Mouse (Mus musculus) intestine, embryonic 16.5 days (tissue): ENCODE results near the gene Ccni. TPM values are rescaled to one million over a fixed set of nuclear protein-coding genes. Genes with fewer than 3 reads are reported as not detected.
A peak's percentile ranks its signal among the peaks of the same experiment; 100 is the strongest.

ENCODE experiments used
- ATAC-seq: fragments of 200-750 bp; cut with Nextera tagmentation; 2 replicates; pipeline ENCODE4 v1.8.0; 2017; ENCODE audit warnings: moderate TSS enrichment, moderate library complexity
- H3K27ac ChIP-seq: fragments of 300-500 bp; sonication (generic); 2 replicates; pipeline ENCODE4 v1.5.1; 2014; ENCODE audit warnings: mild to moderate bottlenecking, low read length
- H3K27me3 ChIP-seq: fragments of 300-500 bp; sonication (generic); replicated peaks from 2 replicates; pipeline ENCODE4 v1.6.1; 2014; ENCODE audit warnings: low read length, control low read depth, mixed read lengths; ENCODE audit not compliant: control insufficient read depth, insufficient read depth
- H3K36me3 ChIP-seq: fragments of 300-500 bp; sonication (generic); 2 replicates; pipeline ENCODE4 v1.6.1; 2014; ENCODE audit warnings: low read length, control low read depth; ENCODE audit not compliant: control insufficient read depth, insufficient read depth
- H3K4me1 ChIP-seq: fragments of 300-500 bp; sonication (generic); 2 replicates; pipeline ENCODE4 v1.6.1; 2014; ENCODE audit warnings: low read length, control low read depth, mixed read lengths; ENCODE audit not compliant: control insufficient read depth, insufficient read depth
- H3K4me2 ChIP-seq: fragments of 300-500 bp; sonication (generic); 2 replicates; pipeline ENCODE4 v1.6.1; 2014; ENCODE audit warnings: low read depth, low read length, control low read depth
- H3K4me3 ChIP-seq: fragments of 300-500 bp; sonication (generic); 2 replicates; pipeline ENCODE4 v1.5.1; 2014; ENCODE audit warnings: mild to moderate bottlenecking, low read length
- H3K9ac ChIP-seq: fragments of 300-500 bp; sonication (generic); 2 replicates; pipeline ENCODE4 v1.6.1; 2014; ENCODE audit warnings: low read depth, low read length
- H3K9me3 ChIP-seq: fragments of 300-500 bp; sonication (generic); 2 replicates; pipeline ENCODE4 v1.6.1; 2016; ENCODE audit warnings: low read length, control low read depth; ENCODE audit not compliant: control insufficient read depth
- WGBS: fragments of 180-500 bp; shearing (Covaris S2); extraction: QIAGEN DNeasy Blood & Tissue Kit; methylation state at CpG from one replicate; pipeline ENCODE4 v1.1.7; 2014; 5-methylcytosine and 5-hydroxymethylcytosine counted together
- polyA plus RNA-seq: library from polyadenylated mRNA; unstranded; fragments of >200 nt; fragmentation: Nextera tagmentation; extraction: Ambion mirVana; gene quantifications from 2 replicates; pipeline ENCODE4 v1.2.1, GENCODE M21; 2015

Gene Ccni
- polyA plus RNA-seq, 1 experiment from 2014 or later = 67.5 TPM

DNA sequence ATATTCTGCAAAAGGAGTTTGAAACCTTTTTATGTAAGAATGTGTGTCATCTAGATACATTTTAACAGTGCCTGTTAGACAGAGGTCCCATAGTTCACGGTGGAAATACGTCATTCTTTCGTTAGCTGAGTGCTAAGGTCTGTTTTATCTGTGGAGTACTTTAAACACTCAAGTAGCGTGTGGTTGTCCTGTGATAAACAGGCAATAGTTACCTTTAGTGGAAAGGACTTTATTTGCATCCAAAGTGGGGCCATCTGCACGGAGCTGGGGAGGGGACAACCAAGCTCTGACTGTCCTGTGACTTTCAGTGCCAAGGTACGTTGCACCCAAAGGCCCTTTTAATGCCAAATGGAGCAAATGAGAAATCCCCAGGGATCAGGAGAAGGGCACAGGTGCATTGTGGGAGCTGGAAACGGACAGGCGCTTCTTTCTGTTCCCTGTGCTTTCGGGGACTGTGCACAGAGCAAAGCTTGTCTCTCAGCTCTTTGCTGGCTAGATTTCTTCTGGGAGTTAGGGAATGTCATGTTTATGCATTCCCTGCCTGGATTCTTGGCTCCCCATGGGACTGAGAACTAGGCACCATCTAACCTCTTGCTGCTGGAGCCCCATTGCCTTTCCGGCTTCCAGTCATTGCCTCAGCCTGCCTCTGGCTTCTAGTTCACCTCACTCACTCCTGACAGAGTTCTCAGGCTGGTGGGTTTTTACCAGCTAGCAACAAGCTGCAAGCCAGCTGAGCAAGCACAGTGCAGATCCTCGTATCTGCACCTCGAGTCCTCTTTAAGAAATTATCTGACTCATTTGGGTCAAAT lies 56.1 kb downstream of the Ccni start:
- Histone ChIP-seq H3K4me3 (no peak overlapping the region), H3K36me3 (no peaks in the 10 kb centered on the region), H3K9ac (no peak overlapping the region), H3K27ac (peak overlapping the region; percentile 42; the same call in 1 of the 2 replicates), H3K9me3 (no peaks in the 10 kb centered on the region), H3K27me3 (no peaks in the 10 kb centered on the region), H3K4me2 (no peak overlapping the region), H3K4me1 (peaks cover 13% of the 10 kb centered on the region)
- WGBS = 60% methylated on average over 12 of the region's 12 CpGs
- no peak for ATAC-seq

DNA sequence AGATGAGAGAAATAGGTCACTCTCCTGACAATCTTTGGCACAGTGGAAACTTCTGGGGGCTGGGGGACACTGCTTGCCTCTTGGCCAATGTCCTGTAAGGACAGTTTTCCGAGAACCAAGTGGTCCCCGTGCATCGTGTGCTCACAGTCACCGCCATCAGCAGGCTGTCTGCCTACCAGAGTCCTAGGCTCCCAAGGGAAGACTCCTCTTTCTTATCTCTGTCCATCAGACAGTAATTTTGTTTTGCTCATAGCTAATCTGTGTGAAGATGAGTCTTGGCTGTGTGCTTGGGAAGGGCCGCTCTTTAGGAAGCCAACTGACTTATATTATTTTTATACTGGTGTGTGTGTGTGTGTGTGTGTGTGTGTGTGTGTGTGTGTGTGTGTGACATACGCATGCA lies 60.8 kb downstream of the Ccni start:
- H3K36me3 ChIP-seq = 0 out of 2 replicates have a peak, but pooled peaks cover 2% of the 10 kb centered on the region
- peaks cover 13% of the 10 kb centered on the region for H3K4me1 ChIP-seq

DNA sequence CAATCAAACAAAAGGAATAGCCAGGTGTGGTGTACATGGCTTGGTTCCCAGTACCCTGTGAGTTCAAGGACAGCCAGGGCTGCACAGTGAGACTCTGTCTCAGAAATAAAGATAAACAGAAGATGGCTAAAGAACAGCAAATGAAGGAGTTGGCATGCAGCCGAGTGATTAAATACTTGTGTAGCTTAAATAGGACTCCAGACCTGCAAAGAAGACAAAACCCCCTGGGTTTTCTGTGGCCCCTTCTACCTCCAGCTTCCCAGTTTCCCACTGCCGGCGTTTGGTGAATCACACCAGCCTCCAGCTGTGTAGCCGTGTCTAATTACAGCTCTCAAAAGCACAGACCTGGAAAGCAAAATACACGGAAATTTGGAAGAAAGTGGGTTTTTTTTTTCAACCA lies 61.4 kb downstream of the Ccni start:
- Histone ChIP-seq H3K27ac (no peak overlapping the region), H3K9me3 (no peaks in the 10 kb centered on the region), H3K4me2 (no peak overlapping the region), H3K4me1 (peaks cover 8% of the 10 kb centered on the region; the same call in 1 of the 2 replicates), H3K27me3 (no peaks in the 10 kb centered on the region), H3K9ac (no peak overlapping the region), H3K4me3 (no peak overlapping the region), H3K36me3 (0 out of 2 replicates have a peak, but pooled peaks cover 2% of the 10 kb centered on the region)
- 36% methylated on average over 5 of the region's 5 CpGs for WGBS
- no peak for ATAC-seq

More for the DNA sequence above, 60.8 kb downstream of the Ccni start:
- Histone ChIP-seq H3K9ac (no peak overlapping the region), H3K9me3 (no peaks in the 10 kb centered on the region), H3K4me3 (no peak overlapping the region), H3K27me3 (no peaks in the 10 kb centered on the region), H3K4me2 (no peak overlapping the region), H3K27ac (no peak overlapping the region)
- ATAC-seq = no peak
- WGBS = 84% methylated on average over 6 of the region's 6 CpGs

DNA sequence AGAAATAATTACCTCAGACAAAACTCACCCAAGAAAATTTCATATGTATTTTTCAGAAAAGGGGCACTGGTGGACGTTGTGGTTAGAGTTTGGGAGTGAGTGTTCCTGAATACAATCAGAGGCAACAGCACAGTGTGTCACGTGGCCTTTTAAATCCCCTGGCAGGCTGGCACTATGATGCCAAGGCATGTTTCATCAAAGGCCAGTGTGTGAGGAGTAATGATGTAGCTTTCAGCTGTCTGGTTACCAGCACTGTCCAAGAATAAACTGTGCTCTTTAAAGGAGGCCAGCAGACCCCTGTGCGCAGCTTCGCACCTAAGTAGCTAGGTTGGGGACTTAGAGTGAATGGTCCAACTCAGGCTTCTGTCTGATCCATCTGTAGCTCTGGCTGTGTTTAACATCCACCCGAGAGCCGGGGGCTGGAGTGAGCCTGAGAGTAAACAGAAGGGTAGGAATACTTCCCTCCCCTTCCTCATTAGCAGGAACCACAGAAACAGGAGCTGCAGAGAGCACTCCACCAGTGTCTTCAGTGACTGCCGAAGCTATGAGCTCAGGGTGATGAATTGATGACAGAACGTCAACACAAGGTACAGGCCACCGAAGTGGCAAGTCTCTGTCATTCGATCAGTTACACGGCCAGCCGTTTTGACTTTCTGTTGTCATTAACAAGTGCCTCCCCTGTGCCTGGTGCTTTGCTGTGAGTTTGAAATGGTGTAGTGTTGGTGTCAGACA lies 62.8 kb downstream of the Ccni start:
- 40% methylated on average over 12 of the region's 12 CpGs for whole genome bisulfite sequencing
- 0 out of 2 replicates have a peak, but pooled peaks cover 4% of the 10 kb centered on the region for H3K36me3 ChIP-seq
- 0 out of 2 replicates have a peak, but pooled peaks have one; percentile 33 for ATAC-seq
- H3K4me1 ChIP-seq = peaks cover 5% of the 10 kb centered on the region; the same call in 1 of the 2 replicates
- H3K4me3 ChIP-seq = no peak overlapping the region
- H3K4me2 ChIP-seq = no peak overlapping the region
- no peaks in the 10 kb centered on the region for H3K9me3 ChIP-seq
- no peak overlapping the region for H3K27ac ChIP-seq
- H3K27me3 ChIP-seq = no peaks in the 10 kb centered on the region
- H3K9ac ChIP-seq = no peak overlapping the region

DNA sequence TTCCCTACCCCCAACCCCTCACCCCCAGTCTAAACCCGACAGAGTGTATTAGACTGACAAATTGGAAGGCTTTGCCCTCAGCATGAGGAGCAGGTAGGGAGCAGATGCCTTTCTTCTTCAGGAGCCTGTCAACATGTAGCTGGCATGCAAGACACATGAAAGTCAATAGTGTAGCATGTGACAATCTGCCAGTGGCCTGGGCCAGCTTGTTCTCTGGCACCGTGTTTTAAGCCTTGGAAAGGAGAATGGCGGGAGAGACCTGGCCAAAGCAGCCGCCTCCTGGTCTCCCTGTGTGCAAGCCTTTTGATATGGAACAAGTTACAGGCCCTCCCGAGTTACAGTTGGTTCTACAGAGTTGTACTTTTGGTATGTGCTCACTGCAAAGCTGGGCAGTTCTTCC lies 65.5 kb downstream of the Ccni start:
- Histone ChIP-seq H3K9ac (no peak overlapping the region), H3K4me1 (peaks cover 12% of the 10 kb centered on the region; the same call in 1 of the 2 replicates), H3K4me3 (no peak overlapping the region), H3K4me2 (no peak overlapping the region), H3K27me3 (no peaks in the 10 kb centered on the region), H3K27ac (no peak overlapping the region), H3K36me3 (0 out of 2 replicates have a peak, but pooled peaks cover 4% of the 10 kb centered on the region), H3K9me3 (peaks cover 4% of the 10 kb centered on the region; the same call in 1 of the 2 replicates)
- ATAC-seq = no peak
- WGBS = 87% methylated on average over 5 of the region's 5 CpGs

DNA sequence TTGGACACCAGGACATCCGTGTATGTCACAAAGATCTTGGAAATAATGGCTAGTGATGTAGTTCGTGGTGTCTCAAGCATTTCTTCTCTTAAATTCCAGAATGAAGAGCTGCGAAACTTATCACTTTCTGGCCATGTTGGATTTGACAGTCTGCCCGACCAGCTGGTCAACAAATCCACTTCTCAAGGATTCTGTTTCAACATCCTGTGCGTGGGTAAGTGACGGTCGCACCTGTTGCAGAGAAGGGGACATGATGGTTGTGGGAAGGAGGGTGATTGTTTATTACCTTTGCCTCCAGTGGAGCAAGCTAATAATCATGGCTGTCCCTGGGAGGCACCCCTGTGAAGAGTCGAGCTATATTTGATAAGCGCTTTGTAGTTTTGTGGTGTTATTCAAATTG lies 66.9 kb downstream of the Ccni start:
- Histone ChIP-seq H3K4me1 (peaks cover 7% of the 10 kb centered on the region; the same call in 1 of the 2 replicates), H3K9ac (no peak overlapping the region), H3K27me3 (no peaks in the 10 kb centered on the region), H3K27ac (no peak overlapping the region), H3K4me3 (no peak overlapping the region), H3K4me2 (no peak overlapping the region), H3K36me3 (0 out of 2 replicates have a peak, but pooled peaks cover 4% of the 10 kb centered on the region), H3K9me3 (peaks cover 4% of the 10 kb centered on the region; the same call in 1 of the 2 replicates)
- WGBS = 92% methylated on average over 9 of the region's 9 CpGs
- ATAC-seq = no peak

DNA sequence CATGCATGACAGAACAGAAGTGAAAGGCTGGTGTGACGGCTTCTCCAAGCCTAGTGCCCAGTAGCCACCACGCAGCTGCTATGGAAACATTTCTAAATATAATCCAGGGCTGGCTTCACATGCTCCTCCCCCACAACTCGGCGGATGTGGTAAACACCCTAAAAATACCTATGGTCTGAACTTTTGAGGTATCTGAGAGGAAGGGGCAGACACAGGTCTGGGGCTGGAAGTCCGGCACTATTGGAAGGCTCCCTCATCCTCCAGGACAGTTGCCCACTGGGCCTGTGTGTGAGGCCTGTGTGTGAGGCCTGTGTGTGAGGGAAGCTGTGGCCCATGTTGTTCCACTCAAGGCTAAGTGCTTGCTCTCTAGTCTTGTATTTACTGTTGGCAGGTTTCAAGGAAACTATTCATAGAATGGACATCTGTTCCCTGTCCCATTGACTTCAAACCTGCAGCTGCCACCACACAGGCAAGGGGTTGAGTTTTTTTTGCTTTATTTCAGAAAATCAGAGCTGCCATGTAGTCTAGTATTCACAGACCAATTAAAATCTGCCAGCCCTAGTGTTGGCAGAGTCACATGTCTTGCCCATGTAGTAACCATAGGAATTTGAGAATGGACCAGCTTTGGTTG lies 69.2 kb downstream of the Ccni start:
- Histone ChIP-seq H3K4me2 (no peak overlapping the region), H3K27ac (peak overlapping the region; percentile 53), H3K9ac (no peak overlapping the region; the same call in 1 of the 2 replicates), H3K27me3 (no peaks in the 10 kb centered on the region), H3K36me3 (0 out of 2 replicates have a peak, but pooled peaks cover 4% of the 10 kb centered on the region), H3K4me1 (peaks cover 9% of the 10 kb centered on the region), H3K9me3 (peaks cover 4% of the 10 kb centered on the region; the same call in 1 of the 2 replicates), H3K4me3 (no peak overlapping the region)
- 56% methylated on average over 5 of the region's 5 CpGs for WGBS
- peak; percentile 57 for ATAC-seq

DNA sequence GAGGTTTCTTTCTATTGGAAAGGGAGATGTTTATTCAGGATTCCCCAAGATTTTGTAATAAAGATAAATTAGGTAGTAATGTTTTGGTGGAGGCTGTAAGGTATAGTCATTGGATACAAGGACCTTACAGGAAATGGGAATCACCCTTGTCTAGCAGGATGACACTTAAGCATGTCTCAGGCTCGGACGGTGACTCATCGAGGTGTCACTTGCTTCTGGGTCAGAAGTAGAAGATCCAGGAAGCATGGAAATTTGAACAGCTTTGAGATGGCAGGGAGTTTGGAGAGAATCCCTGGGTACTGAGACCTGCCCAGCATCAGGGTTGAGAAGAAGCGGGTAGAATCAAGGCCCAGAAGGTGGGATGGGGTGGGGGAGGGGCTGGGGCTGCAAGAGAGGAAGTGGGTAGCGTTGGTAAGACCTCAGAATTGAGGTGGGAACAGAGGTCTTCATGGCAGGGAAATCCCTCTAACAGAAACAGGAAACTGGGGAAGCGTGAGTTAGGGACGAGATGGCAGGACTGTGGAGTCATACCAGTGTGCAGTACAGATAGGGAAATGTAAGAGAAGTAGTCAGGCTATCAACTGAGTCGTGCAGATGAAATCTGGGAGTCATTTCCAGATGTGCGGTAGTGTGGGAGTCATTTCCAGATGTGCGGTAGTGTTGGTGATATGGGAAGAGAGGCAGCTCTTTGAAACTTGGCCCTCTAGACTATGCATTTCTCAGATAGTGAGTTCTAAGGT lies 70.8 kb downstream of the Ccni start:
- H3K9me3 ChIP-seq = peaks cover 4% of the 10 kb centered on the region; the same call in 1 of the 2 replicates
- peaks cover 23% of the 10 kb centered on the region for H3K4me1 ChIP-seq
- ATAC-seq = no peak
- 0 out of 2 replicates have a peak, but pooled peaks cover 2% of the 10 kb centered on the region for H3K36me3 ChIP-seq
- H3K27ac ChIP-seq = no peak overlapping the region
- WGBS = 81% methylated on average over 10 of the region's 10 CpGs
- H3K4me2 ChIP-seq = no peak overlapping the region
- no peak overlapping the region for H3K9ac ChIP-seq
- H3K4me3 ChIP-seq = no peak overlapping the region
- no peaks in the 10 kb centered on the region for H3K27me3 ChIP-seq
